Mouse (Mus musculus): ENCODE results near the gene Aoah. TPM values are rescaled to one million over a fixed set of nuclear protein-coding genes. Genes with fewer than 3 reads are reported as not detected.

The Aoah gene
- total RNA-seq (2022): 1 to 10 TPM; 1.8 to 6.1 (median 2.3) TPM

GRCm38 (mm10) chr13:20793901-20794300 lies at the start of gene Aoah:
Aoah (plus strand) TSS chr13:20794113.
- DNase-seq: no peak

- DNase-seq: no peak
These were observed 39.1 kb upstream of the Aoah start for GRCm38 (mm10) chr13:20754843-20755242.

GRCm38 (mm10) chr13:20783648-20784047 lies 10.3 kb upstream of the Aoah start:
- DNase-seq: no peak

- no peak for DNase-seq
These were observed 9.9 kb upstream of the Aoah start for GRCm38 (mm10) chr13:20784060-20784459.

GRCm38 (mm10) chr13:20785960-20786359 lies 8.0 kb upstream of the Aoah start:
- no peak for DNase-seq

- DNase-seq: no peak
These were observed 7.1 kb upstream of the Aoah start for GRCm38 (mm10) chr13:20786825-20787245.

- DNase-seq: no peak
These were observed 6.0 kb upstream of the Aoah start for GRCm38 (mm10) chr13:20787952-20788351.

- DNase-seq: no peak
These were observed 2.7 kb downstream of the Aoah start for GRCm38 (mm10) chr13:20796651-20797050.

GRCm38 (mm10) chr13:20798536-20798935 lies 4.6 kb downstream of the Aoah start:
- DNase-seq: no peak

- no peak for DNase-seq
These were observed 5.9 kb downstream of the Aoah start for GRCm38 (mm10) chr13:20799772-20800171.

GRCm38 (mm10) chr13:20800569-20800968 lies 6.7 kb downstream of the Aoah start:
- no peak for DNase-seq

GRCm38 (mm10) chr13:20811782-20812406 lies 18.0 kb downstream of the Aoah start:
- DNase-seq: no peak

GRCm38 (mm10) chr13:20816385-20816784 lies 22.5 kb downstream of the Aoah start:
- no peak for DNase-seq

- DNase-seq: no peak
These were observed 26.9 kb downstream of the Aoah start for GRCm38 (mm10) chr13:20820712-20821328.

- no peak for DNase-seq
These were observed 34.8 kb downstream of the Aoah start for GRCm38 (mm10) chr13:20828728-20829127.

GRCm38 (mm10) chr13:20829181-20829900 lies 35.4 kb downstream of the Aoah start:
- DNase-seq: no peak

- no peak for DNase-seq
These were observed 62.0 kb downstream of the Aoah start for GRCm38 (mm10) chr13:20855893-20856292.

GRCm38 (mm10) chr13:20899372-20899771 lies 105.5 kb downstream of the Aoah start:
- DNase-seq: no peak

GRCm38 (mm10) chr13:20900396-20900971 lies 106.6 kb downstream of the Aoah start:
- no peak for DNase-seq

- DNase-seq: no peak
These were observed 107.1 kb downstream of the Aoah start for GRCm38 (mm10) chr13:20900972-20901457.

- DNase-seq: no peak
These were observed 107.8 kb downstream of the Aoah start for GRCm38 (mm10) chr13:20901634-20902135.

GRCm38 (mm10) chr13:20904118-20904517 lies 110.2 kb downstream of the Aoah start:
- no peak for DNase-seq

- no peak for DNase-seq
These were observed 111.3 kb downstream of the Aoah start for GRCm38 (mm10) chr13:20905195-20905594.

Data from adrenal gland, adult 8-10 months (tissue).